17 mouse cellular contexts compared by ENCODE assay signal in the genomic region with DNA sequence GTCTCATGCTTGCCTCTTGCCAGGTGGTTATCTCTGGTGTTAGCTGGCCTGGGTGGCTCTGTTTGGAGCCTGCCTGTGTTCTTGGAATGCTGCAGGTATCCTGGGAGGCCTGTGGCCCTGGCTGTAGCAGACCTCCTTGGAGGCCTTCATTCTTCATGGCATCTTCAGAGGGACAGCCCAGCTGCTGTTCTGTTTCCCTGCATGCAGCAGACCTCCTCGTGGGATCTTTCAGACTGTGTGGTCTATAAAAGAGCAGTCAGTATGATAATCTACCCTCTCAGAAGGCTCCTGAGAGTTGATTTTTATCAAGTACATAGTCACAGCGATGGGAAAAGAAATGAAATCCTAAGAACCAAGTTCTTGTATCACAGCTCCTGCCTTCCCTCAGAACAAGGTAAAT.
A peak's percentile ranks its signal among the peaks of the same experiment; 100 is the strongest.
DNase-seq lines count a peak whose midpoint lies in the region; ATAC-seq lines count a peak whose summit lies in the region.
"Had no signal": no experiment of that assay in that cellular context is flagged by ENCODE, and none has a peak within 500 bp of the region (broad histone marks: within the 10 kb centered on the region; RNA-seq: fewer than 3 reads in every experiment).

No protein-coding gene starts in this region.

- no peak overlapping the region for H3K9ac ChIP-seq in forebrain, embryonic 12.5 days
- no peak overlapping the region for H3K9ac ChIP-seq in hindbrain, embryonic 12.5 days
- no peak overlapping the region for H3K9ac ChIP-seq in hindbrain, embryonic 16.5 days (ENCODE audit: low read depth, low read length)
- H3K9ac ChIP-seq in midbrain, embryonic 14.5 days (replicated peaks; ENCODE audit: low read length), result no peak overlapping the region
- H3K9ac ChIP-seq: embryonic facial prominence, embryonic 12.5 days; intestine, embryonic 15.5 days had no signal

- no peaks in the 10 kb centered on the region for H3K27me3 ChIP-seq in forebrain, embryonic 12.5 days
- H3K27me3 ChIP-seq in forebrain, embryonic 10.5 days (ENCODE audit: poor library complexity, severe bottlenecking), result no peaks in the 10 kb centered on the region
- H3K27me3 ChIP-seq in hindbrain, embryonic 12.5 days, result no peaks in the 10 kb centered on the region
- no peaks in the 10 kb centered on the region for H3K27me3 ChIP-seq in hindbrain, embryonic 16.5 days (replicated peaks; ENCODE audit: control insufficient read depth, insufficient read depth, low read length)
- no peaks in the 10 kb centered on the region for H3K27me3 ChIP-seq in midbrain, embryonic 14.5 days (ENCODE audit: control insufficient read depth, insufficient read depth, low read length)
- H3K27me3 ChIP-seq in midbrain, embryonic 10.5 days (ENCODE audit: low read depth, poor library complexity, severe bottlenecking), result no peaks in the 10 kb centered on the region
- H3K27me3 ChIP-seq: embryonic facial prominence, embryonic 12.5 days; intestine, embryonic 15.5 days had no signal

- no peak overlapping the region for H3K4me3 ChIP-seq in forebrain, embryonic 12.5 days (replicated peaks)
- H3K4me3 ChIP-seq in forebrain, embryonic 10.5 days, result no peak overlapping the region
- no peak overlapping the region for H3K4me3 ChIP-seq in hindbrain, embryonic 12.5 days
- no peak overlapping the region for H3K4me3 ChIP-seq in hindbrain, embryonic 16.5 days (ENCODE audit: low read length)
- no peak overlapping the region for H3K4me3 ChIP-seq in midbrain, embryonic 14.5 days (replicated peaks; ENCODE audit: low read depth, low read length)
- H3K4me3 ChIP-seq in midbrain, embryonic 10.5 days, result no peak overlapping the region
- H3K4me3 ChIP-seq: embryonic facial prominence, embryonic 12.5 days; intestine, embryonic 15.5 days had no signal

- H3K9me3 ChIP-seq in forebrain, embryonic 12.5 days, result no peaks in the 10 kb centered on the region
- no peaks in the 10 kb centered on the region for H3K9me3 ChIP-seq in forebrain, embryonic 10.5 days
- no peaks in the 10 kb centered on the region for H3K9me3 ChIP-seq in hindbrain, embryonic 12.5 days (replicated peaks)
- H3K9me3 ChIP-seq in hindbrain, embryonic 16.5 days (ENCODE audit: control insufficient read depth, low read length), result no peaks in the 10 kb centered on the region
- no peaks in the 10 kb centered on the region; the same call in 1 of the 2 replicates for H3K9me3 ChIP-seq in midbrain, embryonic 14.5 days (ENCODE audit: control insufficient read depth, low read length)
- no peaks in the 10 kb centered on the region for H3K9me3 ChIP-seq in midbrain, embryonic 10.5 days (replicated peaks)
- H3K9me3 ChIP-seq: embryonic facial prominence, embryonic 12.5 days; intestine, embryonic 15.5 days had no signal

- WGBS in forebrain, embryonic 12.5 days, result 49% methylated on average over 2 of the region's 2 CpGs
- 76% methylated on average over 2 of the region's 2 CpGs for WGBS in forebrain, embryonic 10.5 days
- WGBS in hindbrain, embryonic 12.5 days, result 42% methylated on average over 2 of the region's 2 CpGs
- 29% methylated on average over 2 of the region's 2 CpGs for WGBS in hindbrain, embryonic 16.5 days
- WGBS in midbrain, embryonic 14.5 days, result 23% methylated on average over 2 of the region's 2 CpGs
- 61% methylated on average over 2 of the region's 2 CpGs for WGBS in midbrain, embryonic 10.5 days

- ATAC-seq in forebrain, embryonic 12.5 days (ENCODE audit: low FRiP score), result 0 out of 2 replicates have a peak, but pooled peaks have one; percentile 14
- ATAC-seq in hindbrain, embryonic 12.5 days (ENCODE audit: low FRiP score), result 0 out of 2 replicates have a peak, but pooled peaks have one; percentile 58
- no peak for ATAC-seq in hindbrain, embryonic 16.5 days
- ATAC-seq in midbrain, embryonic 14.5 days (ENCODE audit: low FRiP score, low TSS enrichment), result no peak
- ATAC-seq: intestine, embryonic 15.5 days had no signal

- no peak overlapping the region for H3K27ac ChIP-seq in forebrain, embryonic 12.5 days
- no peak overlapping the region for H3K27ac ChIP-seq in forebrain, embryonic 10.5 days
- H3K27ac ChIP-seq in hindbrain, embryonic 12.5 days, result no peak overlapping the region
- no peak overlapping the region for H3K27ac ChIP-seq in hindbrain, embryonic 16.5 days (ENCODE audit: low read depth, low read length)
- H3K27ac ChIP-seq in midbrain, embryonic 14.5 days (replicated peaks; ENCODE audit: low read depth, low read length), result 0 out of 2 replicates have a peak overlapping the region, but pooled peaks have one; percentile 20
- H3K27ac ChIP-seq in midbrain, embryonic 10.5 days (replicated peaks), result no peak overlapping the region
- H3K27ac ChIP-seq: embryonic facial prominence, embryonic 12.5 days; intestine, embryonic 15.5 days had no signal

- H3K4me2 ChIP-seq in forebrain, embryonic 12.5 days, result no peak overlapping the region
- H3K4me2 ChIP-seq in hindbrain, embryonic 12.5 days (replicated peaks), result no peak overlapping the region
- no peak overlapping the region for H3K4me2 ChIP-seq in hindbrain, embryonic 16.5 days (ENCODE audit: low read length)
- no peak overlapping the region for H3K4me2 ChIP-seq in midbrain, embryonic 14.5 days (ENCODE audit: low read length)
- H3K4me2 ChIP-seq: embryonic facial prominence, embryonic 12.5 days; intestine, embryonic 15.5 days had no signal

- H3K36me3 ChIP-seq in forebrain, embryonic 12.5 days (replicated peaks), result no peaks in the 10 kb centered on the region
- H3K36me3 ChIP-seq in forebrain, embryonic 10.5 days (replicated peaks), result no peaks in the 10 kb centered on the region
- H3K36me3 ChIP-seq in hindbrain, embryonic 12.5 days, result no peaks in the 10 kb centered on the region
- H3K36me3 ChIP-seq in hindbrain, embryonic 16.5 days (ENCODE audit: control insufficient read depth, insufficient read depth, low read length), result no peaks in the 10 kb centered on the region
- no peaks in the 10 kb centered on the region for H3K36me3 ChIP-seq in midbrain, embryonic 14.5 days (ENCODE audit: control insufficient read depth, insufficient read depth, low read length)
- H3K36me3 ChIP-seq in midbrain, embryonic 10.5 days, result no peaks in the 10 kb centered on the region
- H3K36me3 ChIP-seq: embryonic facial prominence, embryonic 12.5 days; intestine, embryonic 15.5 days had no signal

- peaks cover 4% of the 10 kb centered on the region; the same call in 1 of the 2 replicates for H3K4me1 ChIP-seq in forebrain, embryonic 12.5 days
- no peaks in the 10 kb centered on the region for H3K4me1 ChIP-seq in forebrain, embryonic 10.5 days
- H3K4me1 ChIP-seq in hindbrain, embryonic 12.5 days, result no peaks in the 10 kb centered on the region
- H3K4me1 ChIP-seq in hindbrain, embryonic 16.5 days (ENCODE audit: control insufficient read depth, insufficient read depth, low read depth, low read length), result no peaks in the 10 kb centered on the region
- no peaks in the 10 kb centered on the region for H3K4me1 ChIP-seq in midbrain, embryonic 14.5 days (ENCODE audit: control insufficient read depth, insufficient read depth, low read length)
- H3K4me1 ChIP-seq in midbrain, embryonic 10.5 days, result no peaks in the 10 kb centered on the region
- H3K4me1 ChIP-seq: embryonic facial prominence, embryonic 12.5 days; intestine, embryonic 15.5 days had no signal

- DNase-seq in forebrain, embryonic 10.5 days (ENCODE audit: extremely low spot score, low spot score), result no peak
- DNase-seq in midbrain, embryonic 14.5 days, result no peak
- DNase-seq in midbrain, embryonic 10.5 days (ENCODE audit: low spot score), result no peak
- DNase-seq in neural tube, embryonic 10.5 days (ENCODE audit: extremely low spot score, low spot score), result no peak
- DNase-seq: adrenal gland, postnatal 10 days; cerebellum, adult 11-12 months; cerebellum, adult 9-10 months; cerebellum, postnatal 25 days; gastrocnemius, postnatal 36 days; heart, adult 11 months; heart, postnatal 10 days; heart, postnatal 4 days had no signal

Comparison
In these comparisons a context has a peak if more than half of its experiments do, and no peak if none do; other contexts are left out.
1. ATAC-seq: peak in forebrain, embryonic 12.5 days (single experiment) and hindbrain, embryonic 12.5 days (single experiment); none in hindbrain, embryonic 16.5 days (single experiment) and midbrain, embryonic 14.5 days (single experiment).